Mouse (Mus musculus) forebrain, embryonic 13.5 days (tissue): Measurements from ENCODE around the gene Paxip1. TPM values are rescaled to one million over a fixed set of nuclear protein-coding genes. Genes with fewer than 3 reads are reported as not detected.

ENCODE experiments used
- ATAC-seq: fragments of 200-750 bp; cut with Nextera tagmentation; 2 replicates; pipeline ENCODE4 v1.8.0; 2017
- H3K27ac ChIP-seq: fragments of 300-500 bp; sonication (generic); 2 replicates; pipeline ENCODE4 v1.5.1; 2015; ENCODE audit warnings: inconsistent platforms, mild to moderate bottlenecking, moderate library complexity
- H3K27me3 ChIP-seq: fragments of 300-500 bp; sonication (generic); 2 replicates; pipeline ENCODE4 v1.6.1; 2015; ENCODE audit warnings: mild to moderate bottlenecking, inconsistent platforms
- H3K36me3 ChIP-seq: fragments of 300-500 bp; sonication (generic); 2 replicates; pipeline ENCODE4 v1.6.1; 2015; ENCODE audit warnings: mild to moderate bottlenecking, inconsistent platforms; ENCODE audit not compliant: poor library complexity, severe bottlenecking
- H3K4me1 ChIP-seq: fragments of 300-500 bp; sonication (generic); 2 replicates; pipeline ENCODE4 v1.6.1; 2015; ENCODE audit warnings: inconsistent platforms
- H3K4me2 ChIP-seq: fragments of 300-500 bp; sonication (generic); 2 replicates; pipeline ENCODE4 v1.6.1; 2015; ENCODE audit warnings: inconsistent platforms, mild to moderate bottlenecking, moderate library complexity
- H3K4me3 ChIP-seq: fragments of 300-500 bp; sonication (generic); 2 replicates; pipeline ENCODE4 v1.5.1; 2015; ENCODE audit warnings: mild to moderate bottlenecking, inconsistent platforms
- H3K9ac ChIP-seq: fragments of 300-500 bp; sonication (generic); 2 replicates; pipeline ENCODE4 v1.6.1; 2015; ENCODE audit warnings: mild to moderate bottlenecking, inconsistent platforms
- H3K9me3 ChIP-seq: fragments of 300-500 bp; sonication (generic); replicated peaks from 2 replicates; pipeline ENCODE4 v1.6.1; 2016; ENCODE audit warnings: inconsistent platforms
- WGBS: fragments of 180-500 bp; shearing (Covaris S2); methylation state at CpG from one replicate; pipeline ENCODE4 v1.1.7; 2015; 5-methylcytosine and 5-hydroxymethylcytosine counted together
- polyA plus RNA-seq: library from polyadenylated mRNA; unstranded; fragments of >200 nt; fragmentation: Nextera tagmentation; extraction: Ambion mirVana; gene quantifications from 2 replicates; pipeline ENCODE4 v1.2.1, GENCODE M21; 2015

Paxip1 gene
- polyA plus RNA-seq, 1 experiment from 2014 or later: 27.7 TPM

DNA sequence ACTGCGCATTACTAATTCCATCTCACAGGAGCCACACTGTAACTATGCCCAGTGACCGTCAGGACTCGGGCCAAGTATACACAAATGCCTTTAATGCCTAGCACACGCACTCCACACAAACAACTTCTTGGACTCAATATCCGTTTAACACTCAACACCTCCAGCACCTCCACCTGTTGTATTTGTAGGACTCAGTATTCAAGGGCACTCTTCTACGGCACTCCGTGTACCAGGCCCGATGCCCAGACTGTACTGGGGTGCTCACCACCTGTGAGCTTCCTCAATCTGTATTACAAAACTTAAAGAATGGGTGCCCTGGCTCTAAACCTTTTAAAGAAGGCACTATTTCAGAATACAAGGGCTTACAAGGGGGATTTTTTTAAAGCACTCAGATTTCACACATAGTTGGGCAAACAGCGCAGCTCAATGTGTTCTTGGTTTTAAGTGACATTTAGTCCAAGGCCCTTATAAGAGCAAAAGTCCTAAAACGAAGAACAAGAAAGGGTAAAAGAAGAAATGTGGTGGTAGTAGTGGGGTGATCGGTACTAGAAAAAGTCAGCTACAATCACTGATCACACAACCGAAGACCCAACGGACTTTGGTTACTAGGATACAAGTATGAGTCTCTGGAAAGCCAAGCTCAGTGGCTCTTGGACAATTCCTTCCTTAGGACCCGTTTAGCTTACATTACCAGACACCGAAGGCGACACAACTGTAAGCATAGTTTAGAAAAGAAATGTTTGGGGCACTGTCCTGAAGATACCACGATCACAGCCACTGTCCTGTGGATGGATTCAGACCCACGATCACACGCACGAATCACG is 1.2 kb downstream of the Paxip1 start:
- Histone ChIP-seq H3K9ac (peak overlapping the region; percentile 91), H3K4me2 (peak overlapping the region; percentile 71), H3K4me1 (peaks cover 26% of the 10 kb centered on the region), H3K9me3 (no peaks in the 10 kb centered on the region), H3K27ac (peak overlapping the region; percentile 93), H3K36me3 (peaks cover 32% of the 10 kb centered on the region), H3K27me3 (no peaks in the 10 kb centered on the region), H3K4me3 (peak overlapping the region; percentile 72)
- no peak for ATAC-seq
- WGBS: 28% methylated on average over 21 of the region's 21 CpGs

DNA sequence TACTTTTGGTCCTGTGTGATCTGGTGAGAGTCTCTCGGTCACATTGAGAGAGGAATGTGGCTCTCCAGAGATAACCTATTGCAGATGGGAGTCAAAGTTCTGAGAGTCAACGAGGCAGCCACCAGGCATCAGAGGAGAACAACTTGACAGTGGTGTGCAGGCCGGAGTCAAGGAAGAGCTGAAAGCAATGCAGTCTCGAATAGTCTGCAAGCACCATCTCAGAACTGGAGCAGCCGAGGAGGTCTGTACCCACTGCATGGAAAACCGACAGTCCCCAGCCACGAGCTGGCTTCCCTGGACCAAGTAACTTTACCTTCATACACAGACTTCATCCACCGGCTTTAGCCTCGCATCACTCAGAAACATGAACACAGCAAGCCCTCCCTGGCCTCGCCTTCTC is 1.9 kb downstream of the Paxip1 start:
- H3K9ac ChIP-seq: peak overlapping the region; percentile 91
- ATAC-seq: no peak

DNA sequence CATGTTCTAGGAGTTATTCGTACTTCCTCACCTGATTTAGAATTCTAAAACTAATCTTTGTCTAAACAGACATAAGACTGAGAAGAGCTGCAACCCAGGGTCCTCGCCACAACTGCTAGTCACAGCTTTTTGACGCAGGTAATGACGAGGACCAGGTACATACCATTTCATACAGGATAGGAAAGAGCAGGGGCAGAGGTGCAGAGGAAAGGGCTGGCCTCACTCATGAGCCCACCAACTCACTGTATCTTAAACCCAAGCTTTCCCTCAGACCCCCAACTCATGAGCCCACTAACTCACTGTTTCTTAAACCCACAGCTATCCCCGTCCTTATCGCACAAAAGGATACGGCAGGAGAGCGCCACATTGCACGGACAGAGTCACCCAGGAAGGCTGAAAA is 8.1 kb downstream of the Paxip1 start:
- H3K36me3 ChIP-seq: peaks cover 89% of the 10 kb centered on the region
- H3K9me3 ChIP-seq: no peaks in the 10 kb centered on the region
- WGBS: 92% methylated on average over 9 of the region's 9 CpGs

More for the DNA sequence above, 1.9 kb downstream of the Paxip1 start:
- Histone ChIP-seq H3K36me3 (peaks cover 39% of the 10 kb centered on the region), H3K27ac (no peak overlapping the region), H3K4me1 (peaks cover 26% of the 10 kb centered on the region), H3K27me3 (no peaks in the 10 kb centered on the region), H3K4me3 (peak overlapping the region; percentile 72), H3K4me2 (peak overlapping the region; percentile 71), H3K9me3 (no peaks in the 10 kb centered on the region)
- WGBS: 79% methylated on average over 10 of the region's 10 CpGs

DNA sequence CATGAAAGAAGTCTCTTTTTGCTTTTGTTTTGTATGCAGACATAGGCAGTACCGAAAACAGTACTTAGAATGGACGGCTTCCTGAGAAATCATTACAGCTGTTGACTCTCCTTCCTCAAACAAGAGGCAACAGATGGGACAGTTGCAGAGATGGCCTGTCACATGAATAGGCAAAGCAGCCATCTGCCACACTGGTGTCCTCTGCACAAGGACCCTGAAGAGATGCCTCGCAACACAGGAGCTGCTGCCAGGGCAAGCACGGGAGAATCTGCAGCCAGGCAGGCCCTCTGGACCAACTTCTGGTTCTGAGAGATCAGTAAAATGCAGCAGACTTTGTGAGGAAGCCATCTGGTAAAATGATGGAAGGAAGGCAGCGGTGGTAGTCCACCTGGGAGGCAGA is 23.5 kb downstream of the Paxip1 start:
- Histone ChIP-seq H3K27ac (no peak overlapping the region), H3K36me3 (peaks cover 96% of the 10 kb centered on the region), H3K4me2 (no peak overlapping the region), H3K27me3 (no peaks in the 10 kb centered on the region), H3K4me3 (no peak overlapping the region), H3K9ac (no peak overlapping the region), H3K4me1 (peaks cover 7% of the 10 kb centered on the region), H3K9me3 (no peaks in the 10 kb centered on the region)
- ATAC-seq: no peak
- WGBS: 73% methylated on average over 5 of the region's 5 CpGs

More for the DNA sequence above, 8.1 kb downstream of the Paxip1 start:
- Histone ChIP-seq H3K4me1 (no peaks in the 10 kb centered on the region), H3K9ac (no peak overlapping the region), H3K27me3 (no peaks in the 10 kb centered on the region), H3K4me3 (no peak overlapping the region), H3K27ac (no peak overlapping the region), H3K4me2 (no peak overlapping the region)
- no peak for ATAC-seq

DNA sequence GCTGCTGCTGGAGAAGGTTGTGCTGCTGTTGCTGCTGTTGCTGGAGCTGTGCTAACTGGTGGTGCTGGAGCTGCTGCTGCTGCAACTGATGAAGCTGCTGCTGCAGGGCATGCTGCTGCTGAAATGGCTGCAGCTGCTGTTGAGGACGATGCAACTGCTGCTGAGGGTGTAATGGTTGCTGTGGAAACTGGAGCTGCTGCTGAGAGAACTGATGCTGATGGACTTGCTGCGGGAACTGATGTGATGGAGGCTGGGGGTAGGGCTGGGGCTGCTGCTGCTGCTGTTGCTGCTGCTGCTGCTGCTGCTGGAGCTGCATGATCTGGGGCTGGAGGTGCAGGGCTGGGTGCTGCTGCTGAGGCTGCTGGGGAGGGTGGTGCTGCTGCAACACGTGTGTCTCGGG is 25.7 kb downstream of the Paxip1 start:
- no peak overlapping the region for H3K27ac ChIP-seq

DNA sequence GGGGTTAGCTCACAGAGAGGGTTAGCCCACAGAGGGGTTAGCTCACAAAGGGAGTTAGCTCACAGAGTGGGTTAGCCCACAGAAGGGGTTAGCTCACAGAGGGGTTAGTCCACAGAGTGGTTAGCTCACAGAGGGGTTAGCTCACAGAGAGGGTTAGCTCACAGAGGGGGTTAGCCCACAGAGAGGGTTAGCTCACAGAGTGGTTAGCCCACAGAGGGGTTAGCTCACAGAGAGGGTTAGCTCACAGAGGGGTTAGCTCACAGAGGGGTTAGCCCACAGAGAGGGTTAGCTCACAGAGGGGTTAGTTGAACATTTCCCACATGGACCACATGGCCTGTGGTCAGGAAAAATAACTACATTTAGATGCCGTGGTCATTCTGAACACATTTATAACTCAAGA is 46.5 kb downstream of the Paxip1 start:
- H3K4me3 ChIP-seq: no peak overlapping the region
- H3K27ac ChIP-seq: no peak overlapping the region
- H3K4me1 ChIP-seq: no peaks in the 10 kb centered on the region
- WGBS: 91% methylated on average over 1 of the region's 1 CpGs
- peaks cover 87% of the 10 kb centered on the region for H3K36me3 ChIP-seq
- H3K9me3 ChIP-seq: no peaks in the 10 kb centered on the region
- no peaks in the 10 kb centered on the region for H3K27me3 ChIP-seq
- no peak overlapping the region for H3K4me2 ChIP-seq
- no peak overlapping the region for H3K9ac ChIP-seq
- ATAC-seq: no peak

More for the DNA sequence above, 25.7 kb downstream of the Paxip1 start:
- no peak for ATAC-seq
- Histone ChIP-seq H3K36me3 (peaks cover 94% of the 10 kb centered on the region), H3K9ac (no peak overlapping the region), H3K4me2 (no peak overlapping the region), H3K27me3 (no peaks in the 10 kb centered on the region), H3K9me3 (no peaks in the 10 kb centered on the region), H3K4me3 (no peak overlapping the region), H3K4me1 (peaks cover 7% of the 10 kb centered on the region)
- 75% methylated on average over 4 of the region's 4 CpGs for WGBS

DNA sequence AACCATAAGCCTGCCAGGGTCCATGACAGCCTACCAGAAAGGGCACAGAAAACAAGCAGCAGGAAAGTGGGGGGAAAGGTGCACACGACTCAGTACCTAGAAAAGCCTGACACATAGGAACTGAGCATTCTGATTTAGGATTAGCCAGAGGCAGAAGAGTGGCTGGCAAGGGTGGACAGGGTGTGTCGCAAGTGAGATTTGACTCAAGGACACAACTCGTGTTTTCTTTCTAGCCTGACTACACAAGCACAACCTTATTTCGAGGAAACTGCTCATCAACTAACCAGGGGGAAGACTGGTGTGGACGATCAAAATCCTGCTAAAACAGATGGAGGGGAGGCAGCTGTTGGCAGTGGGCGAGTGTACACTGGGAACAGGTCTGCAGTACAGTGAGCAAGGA is 52.3 kb downstream of the Paxip1 start:
- no peak overlapping the region for H3K4me3 ChIP-seq
- no peak overlapping the region for H3K27ac ChIP-seq
- peaks cover 4% of the 10 kb centered on the region; the same call in 1 of the 2 replicates for H3K9me3 ChIP-seq
- H3K27me3 ChIP-seq: no peaks in the 10 kb centered on the region
- WGBS: 86% methylated on average over 6 of the region's 6 CpGs
- peaks cover 50% of the 10 kb centered on the region for H3K36me3 ChIP-seq
- H3K4me1 ChIP-seq: no peaks in the 10 kb centered on the region
- H3K4me2 ChIP-seq: no peak overlapping the region
- no peak overlapping the region for H3K9ac ChIP-seq
- ATAC-seq: no peak

DNA sequence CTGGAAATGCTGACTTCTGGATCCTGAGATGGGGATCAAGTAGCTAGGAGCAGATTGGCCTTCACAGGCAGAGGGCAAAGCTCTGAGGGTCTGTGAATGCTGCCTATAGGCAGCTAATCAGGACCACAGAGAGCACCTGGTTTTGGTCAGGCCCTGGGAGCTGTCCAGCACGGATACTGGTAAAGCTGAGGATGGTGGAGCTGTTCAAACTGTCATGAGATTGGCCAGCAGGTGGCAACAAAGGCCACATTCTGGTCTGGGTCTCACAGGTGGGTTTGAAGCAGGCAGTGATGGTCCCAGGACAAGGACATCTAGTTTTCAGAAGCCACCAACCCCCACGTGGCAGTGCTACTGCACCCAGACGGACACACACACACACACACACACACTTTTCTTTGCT is 54.3 kb downstream of the Paxip1 start:
- no peak overlapping the region for H3K4me2 ChIP-seq
- H3K36me3 ChIP-seq: peaks cover 30% of the 10 kb centered on the region
- no peak overlapping the region for H3K9ac ChIP-seq
- H3K4me1 ChIP-seq: no peaks in the 10 kb centered on the region
- 0 out of 2 replicates have a peak, but pooled peaks have one; percentile 19 for ATAC-seq
- WGBS: 6% methylated on average over 3 of the region's 3 CpGs
- no peak overlapping the region for H3K27ac ChIP-seq
- no peak overlapping the region for H3K4me3 ChIP-seq
- no peaks in the 10 kb centered on the region for H3K27me3 ChIP-seq
- H3K9me3 ChIP-seq: peaks cover 4% of the 10 kb centered on the region; the same call in 1 of the 2 replicates

DNA sequence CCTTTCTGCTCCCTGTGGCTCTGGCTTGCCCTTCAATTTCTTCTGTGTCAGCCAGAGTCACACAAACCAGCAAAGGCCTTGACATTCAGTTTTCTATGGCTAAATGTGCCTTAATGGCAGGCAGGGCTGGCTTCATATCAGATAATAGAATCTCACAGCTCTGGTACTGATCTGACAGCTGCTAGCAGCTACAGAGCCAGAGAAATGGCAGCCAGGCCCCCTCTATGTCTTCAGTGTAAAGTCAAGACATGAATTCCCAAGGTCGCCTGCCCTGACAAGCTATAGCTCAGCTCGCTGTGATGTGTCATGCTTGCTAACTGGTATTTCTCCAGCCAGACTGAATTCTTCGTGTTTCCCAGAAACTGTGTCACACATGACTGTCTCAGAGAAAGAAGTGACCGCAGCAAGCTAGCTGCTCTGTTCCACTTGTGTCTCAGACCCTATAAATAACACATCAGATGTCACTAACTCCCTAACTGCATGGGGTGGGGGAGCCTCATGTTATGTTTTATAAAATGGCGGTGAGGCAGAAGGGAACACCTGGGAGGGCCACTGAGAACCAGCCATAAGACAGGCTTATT is 59.1 kb downstream of the Paxip1 start:
- Histone ChIP-seq H3K27me3 (no peaks in the 10 kb centered on the region), H3K4me2 (no peak overlapping the region), H3K4me3 (no peak overlapping the region), H3K9ac (no peak overlapping the region), H3K9me3 (peaks cover 4% of the 10 kb centered on the region), H3K27ac (no peak overlapping the region), H3K4me1 (no peaks in the 10 kb centered on the region), H3K36me3 (no peaks in the 10 kb centered on the region)
- ATAC-seq: 0 out of 2 replicates have a peak, but pooled peaks have one; percentile 11
- WGBS: 73% methylated on average over 5 of the region's 5 CpGs

DNA sequence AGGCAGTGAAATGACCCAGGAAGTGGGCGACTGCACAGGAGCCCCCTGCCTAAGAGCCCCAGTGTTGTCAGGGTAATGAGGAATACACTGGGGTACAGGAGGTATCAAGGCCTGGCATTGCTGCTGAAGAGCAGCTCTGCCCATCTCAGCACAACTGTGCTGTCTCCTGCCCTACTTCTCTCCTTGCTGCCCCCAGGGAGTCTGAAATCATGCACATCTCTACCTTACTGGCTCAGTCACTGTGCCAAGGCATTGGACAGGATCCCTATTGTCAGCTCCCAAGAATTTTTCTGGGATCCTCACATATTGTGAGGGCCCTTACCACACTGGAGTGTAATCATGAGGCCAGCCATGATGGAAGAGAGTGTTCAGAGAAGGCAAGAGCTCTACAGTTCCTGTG is 60.1 kb downstream of the Paxip1 start:
- Histone ChIP-seq H3K27me3 (no peaks in the 10 kb centered on the region), H3K9me3 (peaks cover 4% of the 10 kb centered on the region), H3K27ac (no peak overlapping the region), H3K4me3 (no peak overlapping the region), H3K36me3 (no peaks in the 10 kb centered on the region), H3K4me2 (no peak overlapping the region), H3K4me1 (no peaks in the 10 kb centered on the region), H3K9ac (no peak overlapping the region)
- ATAC-seq: no peak
- WGBS: 50% methylated on average over 1 of the region's 1 CpGs

DNA sequence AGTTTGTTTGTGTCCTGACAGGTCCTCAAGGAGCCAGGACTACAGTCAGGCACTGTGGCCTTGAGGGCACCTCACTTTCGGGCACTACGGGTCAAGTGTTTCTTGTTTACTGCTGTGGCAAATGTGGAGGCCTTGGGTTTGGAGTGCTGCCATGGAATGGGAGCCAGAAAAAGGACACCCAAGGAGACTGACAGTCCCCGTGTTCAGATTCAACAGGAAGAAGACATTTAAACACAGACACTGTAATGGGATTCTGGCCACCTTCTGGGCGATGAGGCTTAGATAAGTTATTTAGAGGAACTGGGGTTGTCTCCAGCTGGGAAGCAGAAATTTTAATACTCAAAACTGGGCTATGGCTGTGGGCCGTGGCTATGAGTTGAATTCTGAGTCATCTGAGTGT is 60.8 kb downstream of the Paxip1 start:
- H3K4me1 ChIP-seq: no peaks in the 10 kb centered on the region
- ATAC-seq: no peak
- no peaks in the 10 kb centered on the region for H3K27me3 ChIP-seq
- H3K36me3 ChIP-seq: no peaks in the 10 kb centered on the region
- peaks cover 4% of the 10 kb centered on the region for H3K9me3 ChIP-seq
- no peak overlapping the region for H3K27ac ChIP-seq
- 82% methylated on average over 5 of the region's 5 CpGs for WGBS
- H3K4me2 ChIP-seq: no peak overlapping the region
- no peak overlapping the region for H3K4me3 ChIP-seq
- H3K9ac ChIP-seq: no peak overlapping the region

DNA sequence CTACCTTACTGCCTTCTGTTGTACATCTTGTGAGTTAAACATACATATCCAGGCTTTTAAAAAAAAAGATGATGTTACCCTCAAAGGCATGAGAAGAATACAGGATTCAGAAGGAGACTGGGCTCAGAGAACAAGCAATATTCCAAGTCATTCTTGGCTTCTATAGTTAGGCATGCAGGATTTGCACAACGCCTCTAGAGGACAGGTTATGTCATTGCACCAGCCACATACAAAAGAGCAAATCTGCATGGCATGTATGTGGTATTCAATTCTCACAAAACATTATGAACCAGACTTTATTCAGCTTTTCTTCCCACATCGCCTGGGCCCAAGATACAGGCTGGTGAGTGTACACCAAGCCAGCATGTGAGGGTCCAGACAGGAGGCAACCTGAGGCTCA is 67.0 kb downstream of the Paxip1 start:
- no peaks in the 10 kb centered on the region for H3K36me3 ChIP-seq
- 25% methylated on average over 2 of the region's 2 CpGs for WGBS

More for the DNA sequence above, 67.0 kb downstream of the Paxip1 start:
- Histone ChIP-seq H3K4me2 (no peak overlapping the region), H3K27ac (no peak overlapping the region), H3K9me3 (no peaks in the 10 kb centered on the region; the same call in 1 of the 2 replicates), H3K4me1 (no peaks in the 10 kb centered on the region), H3K9ac (no peak overlapping the region), H3K4me3 (no peak overlapping the region), H3K27me3 (no peaks in the 10 kb centered on the region)
- no peak for ATAC-seq
